Mouse (Mus musculus): ENCODE measurements around the gene Cacna1c. TPM values are rescaled to one million over a fixed set of nuclear protein-coding genes. Genes with fewer than 3 reads are reported as not detected.

Cacna1c gene
- total RNA-seq, 2 experiments from 2014 or later, result 79.1 to 85.4 TPM

GRCm38 (mm10) chr6:119068650-119069049, 127.6 kb downstream of the Cacna1c start:
- DNase-seq (ENCODE audit: low spot score in 2 of 2), result no peak

GRCm38 (mm10) chr6:119064961-119065360, 131.3 kb downstream of the Cacna1c start:
- DNase-seq (ENCODE audit: low spot score in 2 of 2), result no peak

DNA sequence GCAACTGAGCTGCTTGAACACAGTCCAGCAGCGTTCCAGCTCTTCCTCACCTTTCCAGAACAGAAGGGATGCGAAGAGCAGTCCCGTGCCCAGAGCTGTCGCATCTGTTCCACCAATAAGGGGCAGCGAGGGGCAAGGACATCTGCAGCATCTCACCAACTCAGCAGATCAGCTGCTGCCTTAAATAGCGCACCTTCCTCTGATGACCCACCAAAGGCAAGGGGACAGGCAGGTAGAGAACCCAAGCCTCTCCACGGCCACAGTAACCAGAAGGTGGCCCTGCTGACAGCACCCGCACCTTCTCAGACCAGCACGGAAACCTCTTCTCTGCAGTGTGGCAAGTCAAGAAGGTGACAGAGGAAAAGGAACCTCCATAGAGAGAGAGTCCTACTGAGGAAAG, 131.8 kb downstream of the Cacna1c start:
- DNase-seq (ENCODE audit: low spot score in 2 of 2), result no peak

- DNase-seq (ENCODE audit: low spot score in 2 of 2), result no peak
These were observed 133.5 kb downstream of the Cacna1c start for GRCm38 (mm10) chr6:119062695-119063094.

- no peak for DNase-seq (ENCODE audit: low spot score in 2 of 2)
These were observed 137.3 kb downstream of the Cacna1c start for GRCm38 (mm10) chr6:119058896-119059295.

- no peak for DNase-seq (ENCODE audit: low spot score in 2 of 2)
These were observed 137.8 kb downstream of the Cacna1c start for GRCm38 (mm10) chr6:119058461-119058860.

DNA sequence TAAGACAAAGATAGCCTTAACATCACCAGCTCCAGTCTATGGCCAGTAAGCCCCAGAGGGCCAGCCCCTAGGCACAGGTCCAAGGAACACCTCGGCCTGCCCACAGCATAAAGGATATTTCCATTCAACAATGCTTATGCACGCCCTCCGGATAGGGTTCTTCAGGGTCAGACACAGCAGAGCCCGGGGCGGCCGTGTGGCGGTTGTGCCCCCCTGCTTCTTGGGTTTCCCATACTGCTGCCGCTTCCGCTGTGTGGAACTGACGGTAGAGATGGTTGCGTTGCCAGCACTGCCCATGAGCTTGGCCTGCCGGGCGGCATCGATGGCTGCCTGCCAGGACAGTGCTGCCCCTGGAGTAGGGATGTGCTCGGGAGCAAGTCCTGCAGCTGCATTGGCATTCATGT, 139.1 kb downstream of the Cacna1c start:
- DNase-seq (ENCODE audit: low spot score in 2 of 2), result peak in 1 of 2 experiments; percentile 50

- no peak for DNase-seq (ENCODE audit: low spot score in 2 of 2)
These were observed 143.4 kb downstream of the Cacna1c start for GRCm38 (mm10) chr6:119052801-119053200.

DNA sequence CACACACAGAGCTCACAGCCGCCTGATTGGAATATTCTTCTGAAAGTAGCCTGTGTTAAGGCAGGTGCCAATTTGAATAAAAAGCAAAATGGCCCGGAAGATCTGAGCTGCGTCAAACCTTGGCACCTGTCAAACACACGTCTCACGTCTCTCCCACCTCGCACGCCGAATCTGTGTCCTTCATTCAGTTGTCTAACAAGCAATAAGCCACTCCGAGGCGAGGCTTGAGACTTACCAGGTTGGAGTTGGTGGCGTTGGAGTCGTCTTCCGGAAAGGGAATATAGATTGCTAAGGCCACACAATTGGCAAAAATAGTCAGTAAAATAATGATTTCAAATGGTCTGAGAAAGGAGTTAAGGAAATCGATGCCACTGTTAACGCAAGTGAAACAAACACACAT, 143.9 kb downstream of the Cacna1c start:
- DNase-seq (ENCODE audit: low spot score in 2 of 2), result no peak

DNA sequence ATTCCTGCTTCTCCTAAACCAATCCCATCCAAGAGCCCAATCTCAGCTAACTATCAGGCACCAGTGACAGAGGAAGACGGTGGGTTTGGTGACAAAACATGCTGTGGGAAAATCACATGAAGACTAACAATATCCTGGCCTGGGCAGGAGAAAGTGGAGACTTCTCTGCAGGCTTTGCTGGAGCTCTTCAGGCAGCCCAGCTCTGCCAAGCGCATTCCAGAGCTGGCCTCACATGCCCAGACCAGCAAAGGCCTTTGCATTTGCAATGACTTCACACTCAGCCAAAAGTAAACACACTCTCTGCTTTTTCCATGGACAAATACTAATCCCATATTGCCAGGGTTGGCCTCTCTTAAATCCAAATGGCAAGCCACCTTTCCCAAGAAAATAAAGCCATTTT, 144.5 kb downstream of the Cacna1c start:
- no peak for DNase-seq (ENCODE audit: low spot score in 2 of 2)

DNA sequence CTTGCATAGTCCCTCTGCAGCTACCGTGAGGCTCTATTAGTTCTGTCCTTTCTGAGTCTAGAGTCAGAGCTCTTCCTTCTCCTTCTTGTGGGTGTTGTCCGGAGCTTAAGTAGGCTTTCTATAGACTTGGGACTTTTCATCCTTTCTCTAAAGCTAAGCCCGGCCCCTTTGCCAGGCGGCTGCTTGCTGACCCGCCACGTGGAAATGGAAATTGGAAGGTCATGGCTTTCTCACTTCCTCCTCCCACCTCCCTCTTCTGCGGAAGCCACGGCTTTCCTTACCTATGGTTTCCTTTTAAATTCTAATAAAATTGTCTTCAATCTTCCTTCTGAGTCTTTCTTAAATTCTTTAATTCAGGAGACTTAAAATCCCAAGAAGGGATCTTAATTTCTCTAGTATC, 148.9 kb downstream of the Cacna1c start:
- DNase-seq (ENCODE audit: low spot score in 2 of 2), result no peak

DNA sequence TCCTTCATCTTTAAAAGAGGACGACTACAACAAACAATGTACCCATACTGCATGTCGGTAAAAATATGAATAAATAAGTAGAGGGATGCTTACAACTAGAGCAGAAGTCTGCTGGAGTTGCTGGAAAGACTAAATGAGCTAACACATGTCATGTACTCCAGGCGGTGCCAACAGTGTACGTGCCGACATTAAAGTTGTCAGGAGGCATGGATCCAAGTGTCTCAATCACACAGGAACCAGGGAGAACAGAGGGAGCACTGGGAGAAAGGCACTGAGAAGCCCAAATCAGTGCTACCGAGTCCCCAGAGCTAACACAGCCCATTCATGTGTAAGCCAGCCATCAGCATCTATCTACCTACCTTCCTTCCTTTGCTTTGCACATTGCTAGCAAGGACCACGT, 150.7 kb downstream of the Cacna1c start:
- DNase-seq (ENCODE audit: low spot score in 2 of 2), result peak; percentile 60 to 87

DNA sequence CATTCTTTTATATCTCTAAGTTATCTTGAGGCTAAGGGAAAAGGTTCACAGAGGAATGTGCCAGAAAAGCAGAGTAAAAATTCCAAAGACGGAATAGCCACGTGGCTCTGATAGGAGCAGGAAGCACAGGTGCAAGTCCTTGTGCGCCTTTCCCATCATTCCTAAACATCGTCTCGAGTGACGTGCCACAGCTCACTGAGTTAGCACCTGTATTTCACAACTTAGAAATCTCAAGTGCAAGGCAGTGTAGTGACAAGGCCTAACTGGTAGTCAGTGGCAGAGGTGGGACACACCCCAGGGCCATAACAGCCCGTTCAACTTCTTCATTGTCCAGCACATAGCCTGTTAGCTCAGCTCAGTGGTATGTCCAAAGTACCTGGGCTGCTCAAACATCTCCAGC, 152.1 kb downstream of the Cacna1c start:
- DNase-seq (ENCODE audit: low spot score in 2 of 2), result no peak

DNA sequence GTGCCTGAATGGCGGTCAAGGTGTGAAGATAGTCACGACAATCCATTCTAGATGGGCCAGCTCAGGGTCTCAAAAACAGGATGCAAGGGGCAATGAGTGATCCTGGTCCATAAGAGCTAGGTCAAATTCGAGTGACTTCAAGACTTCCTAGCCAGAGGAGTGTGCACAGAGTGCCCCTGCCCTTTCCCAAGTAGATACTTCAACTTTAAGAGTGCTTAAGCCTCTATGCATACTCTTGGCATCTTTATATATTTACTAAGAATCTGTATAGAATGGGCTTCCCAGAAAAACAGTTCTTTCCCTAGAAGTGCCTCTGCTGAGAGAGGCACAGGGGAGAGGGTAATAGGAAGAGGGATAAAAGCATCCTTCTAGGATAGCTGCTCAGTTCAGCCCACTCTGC, 153.4 kb downstream of the Cacna1c start:
- DNase-seq (ENCODE audit: low spot score in 2 of 2), result no peak

DNA sequence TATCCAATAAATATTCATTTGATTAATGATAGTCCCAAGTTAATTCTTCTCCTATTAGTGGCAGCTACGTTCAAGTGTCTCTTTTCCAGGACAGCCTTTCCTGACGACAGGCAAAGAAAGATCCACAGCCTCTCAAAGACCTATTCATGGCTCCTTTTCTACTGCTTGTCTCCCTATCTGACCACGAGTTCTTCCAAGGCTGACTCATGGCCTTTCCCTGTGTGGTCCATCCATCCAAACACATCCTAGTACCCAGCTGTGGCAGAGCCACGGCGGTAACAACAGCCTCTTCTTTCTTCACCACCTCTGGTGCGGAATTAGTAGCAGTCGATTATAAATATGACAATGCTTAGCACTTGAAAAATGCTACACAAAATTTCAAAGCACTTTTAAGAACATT, 155.3 kb downstream of the Cacna1c start:
- no peak for DNase-seq (ENCODE audit: low spot score in 2 of 2)

- no peak for DNase-seq (ENCODE audit: low spot score in 2 of 2)
These were observed 156.4 kb downstream of the Cacna1c start for GRCm38 (mm10) chr6:119039815-119040214.

DNA sequence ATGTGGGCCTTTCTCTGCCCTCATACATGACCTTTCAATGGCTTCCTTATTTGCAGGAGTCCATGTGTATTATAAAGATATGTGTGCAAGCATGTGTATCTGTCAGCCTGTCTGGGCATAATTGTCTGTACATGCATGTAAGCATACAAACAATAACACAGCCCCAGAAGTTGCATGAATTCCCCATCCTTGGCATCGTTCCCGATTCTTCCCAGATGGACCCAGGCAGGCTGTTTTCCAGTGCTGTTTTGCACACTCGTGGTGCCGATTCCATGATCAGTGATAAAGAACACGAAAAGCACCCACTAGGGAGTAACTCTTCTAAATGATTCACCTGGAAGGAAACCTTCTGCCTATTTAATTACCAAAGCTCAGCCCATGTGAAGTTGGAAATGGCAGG, 156.9 kb downstream of the Cacna1c start:
- DNase-seq (ENCODE audit: low spot score in 2 of 2), result no peak

- DNase-seq (ENCODE audit: low spot score in 2 of 2), result peak in 1 of 2 experiments; percentile 38
These were observed 158.4 kb downstream of the Cacna1c start for GRCm38 (mm10) chr6:119037815-119038214.

DNA sequence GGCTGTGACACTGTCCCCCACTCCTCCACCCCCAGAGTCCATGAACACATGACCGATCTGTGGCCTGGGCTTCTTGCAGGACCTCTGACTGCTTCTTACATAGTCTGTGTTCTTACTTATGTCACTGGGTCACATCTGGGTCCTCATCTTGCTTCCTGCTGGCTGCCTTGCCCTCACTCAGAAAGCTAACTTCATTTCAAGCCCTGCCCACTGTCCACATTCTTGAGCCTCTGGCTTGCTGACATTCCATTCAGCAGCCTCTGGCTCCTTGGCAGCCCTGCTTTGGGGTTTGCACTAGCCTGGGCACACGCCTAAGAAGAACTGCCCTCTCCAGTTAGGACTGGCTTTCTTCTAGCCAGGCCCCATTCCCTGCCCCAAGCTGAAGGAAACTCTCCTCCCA, 159.2 kb downstream of the Cacna1c start:
- no peak for DNase-seq (ENCODE audit: low spot score in 2 of 2)

DNA sequence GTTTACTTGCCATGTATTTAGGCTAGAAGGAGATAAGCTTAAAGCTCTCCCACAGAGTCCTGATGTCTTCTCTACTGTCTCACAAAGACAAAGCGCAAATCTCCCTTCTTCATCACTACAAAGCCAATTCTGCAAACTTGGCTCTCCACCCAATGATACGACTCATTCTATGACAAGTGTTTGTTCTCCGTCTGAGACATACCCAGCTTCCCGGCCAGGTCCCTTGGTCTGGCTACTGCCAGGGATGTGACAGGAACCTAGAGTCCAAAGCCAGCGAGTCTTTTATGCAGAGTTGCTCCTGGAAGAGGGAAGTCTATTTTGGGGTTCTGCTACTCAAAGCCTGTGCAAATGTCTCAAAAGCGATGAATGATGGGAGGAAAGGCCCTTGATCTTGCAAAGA, 160.9 kb downstream of the Cacna1c start:
- DNase-seq (ENCODE audit: low spot score in 2 of 2), result no peak

GRCm38 (mm10) chr6:119034947-119035346, 161.3 kb downstream of the Cacna1c start:
- DNase-seq (ENCODE audit: low spot score in 2 of 2), result no peak

- no peak for DNase-seq (ENCODE audit: low spot score in 2 of 2)
These were observed 168.3 kb downstream of the Cacna1c start for GRCm38 (mm10) chr6:119027880-119028279.

- no peak for DNase-seq (ENCODE audit: low spot score in 2 of 2)
These were observed 173.4 kb downstream of the Cacna1c start for GRCm38 (mm10) chr6:119022850-119023249.

DNA sequence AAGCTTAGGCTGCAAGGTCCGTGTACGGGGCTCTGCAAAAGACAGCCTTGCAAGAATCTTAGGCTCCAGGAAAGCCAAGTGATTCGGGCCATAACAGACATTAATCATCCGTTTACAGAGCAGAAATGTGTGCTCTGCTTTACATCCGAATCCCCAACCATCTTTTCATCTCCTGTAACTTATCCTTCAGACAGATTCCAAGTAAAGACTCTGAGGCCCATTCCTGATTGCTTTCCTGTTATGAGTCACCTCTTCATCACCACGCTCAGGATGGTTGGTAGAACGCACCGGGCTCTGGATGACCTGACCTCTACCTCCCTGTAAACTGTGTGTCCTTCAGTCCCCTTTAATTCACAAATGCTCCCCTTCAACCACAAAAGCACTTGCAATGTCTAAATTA, 175.0 kb downstream of the Cacna1c start:
- DNase-seq (ENCODE audit: low spot score in 2 of 2), result no peak

All from layer of hippocampus, postnatal 14 days (tissue).